Mouse (Mus musculus) liver, embryonic 11.5 days (tissue): ENCODE measurements around the gene Mms19. TPM values are rescaled to one million over a fixed set of nuclear protein-coding genes. Genes with fewer than 3 reads are reported as not detected.
A peak's percentile ranks its signal among the peaks of the same experiment; 100 is the strongest.

ENCODE experiments used
- ATAC-seq: fragments of 200-750 bp; cut with Nextera tagmentation; replicated peaks from 2 replicates; pipeline ENCODE4 v1.8.0; 2017; ENCODE audit warnings: moderate number of reproducible peaks, mild to moderate bottlenecking, moderate TSS enrichment, moderate library complexity; ENCODE audit not compliant: low FRiP score
- DNase-seq: peaks from one replicate; pipeline ENCODE4 v3.0.0-alpha.2; 2017; ENCODE audit warnings: low spot score
- H3K27ac ChIP-seq: fragments of 300-500 bp; sonication (generic); 2 replicates; pipeline ENCODE4 v1.5.1; 2014; ENCODE audit warnings: mild to moderate bottlenecking, low read depth, low read length, control low read depth
- H3K27me3 ChIP-seq: fragments of 300-500 bp; sonication (generic); replicated peaks from 2 replicates; pipeline ENCODE4 v1.6.1; 2014; ENCODE audit warnings: low read length, mixed read lengths; ENCODE audit not compliant: control insufficient read depth, insufficient read depth
- H3K36me3 ChIP-seq: fragments of 300-500 bp; sonication (generic); 2 replicates; pipeline ENCODE4 v1.6.1; 2014; ENCODE audit warnings: mild to moderate bottlenecking, low read length, moderate library complexity, mixed read lengths; ENCODE audit not compliant: control insufficient read depth, insufficient read depth
- H3K4me1 ChIP-seq: fragments of 300-500 bp; sonication (generic); replicated peaks from 2 replicates; pipeline ENCODE4 v1.6.1; 2014; ENCODE audit warnings: low read length, mixed read lengths; ENCODE audit not compliant: control insufficient read depth, insufficient read depth
- H3K4me2 ChIP-seq: fragments of 300-500 bp; sonication (generic); 2 replicates; pipeline ENCODE4 v1.6.1; 2014; ENCODE audit warnings: mild to moderate bottlenecking, control low read depth, moderate library complexity
- H3K4me3 ChIP-seq: fragments of 300-500 bp; sonication (generic); 2 replicates; pipeline ENCODE4 v1.5.1; 2014; ENCODE audit warnings: low read depth, low read length, control low read depth
- H3K9ac ChIP-seq: fragments of 300-500 bp; sonication (generic); 2 replicates; pipeline ENCODE4 v1.6.1; 2014; ENCODE audit warnings: low read depth, low read length, control low read depth
- H3K9me3 ChIP-seq: fragments of 300-500 bp; sonication (generic); 2 replicates; pipeline ENCODE4 v1.6.1; 2016; ENCODE audit warnings: low read length, inconsistent platforms, mixed read lengths; ENCODE audit not compliant: control insufficient read depth
- WGBS: fragments of 180-500 bp; shearing (Covaris S2); extraction: QIAGEN DNeasy Blood & Tissue Kit; methylation state at CpG from one replicate; pipeline ENCODE4 v1.1.7; 2014; 5-methylcytosine and 5-hydroxymethylcytosine counted together
- polyA plus RNA-seq: library from polyadenylated mRNA; unstranded; fragments of >200 nt; fragmentation: Nextera tagmentation; extraction: Ambion mirVana; gene quantifications from 2 replicates; pipeline ENCODE4 v1.2.1, GENCODE M21; 2014

Gene Mms19
- polyA plus RNA-seq, 1 experiment from 2014 or later, result 29.1 TPM

GRCm38 (mm10) chr19:41902848-41903593 is 77.9 kb downstream of the Mms19 start:
- DNase-seq, result no peak
- ATAC-seq, result no peak
- no peak overlapping the region for H3K4me3 ChIP-seq
- H3K9ac ChIP-seq, result no peak overlapping the region
- no peaks in the 10 kb centered on the region for H3K9me3 ChIP-seq
- peak overlapping the region; percentile 12 for H3K4me2 ChIP-seq
- no peaks in the 10 kb centered on the region for H3K36me3 ChIP-seq
- no peaks in the 10 kb centered on the region for H3K27me3 ChIP-seq
- H3K27ac ChIP-seq, result no peak overlapping the region
- peaks cover 32% of the 10 kb centered on the region for H3K4me1 ChIP-seq
- WGBS, result 45% methylated on average over 10 of the region's 10 CpGs

GRCm38 (mm10) chr19:41901696-41902095 is 79.3 kb downstream of the Mms19 start:
- ATAC-seq, result no peak
- no peaks in the 10 kb centered on the region for H3K36me3 ChIP-seq
- H3K4me2 ChIP-seq, result no peak overlapping the region
- peak overlapping the region; percentile 38; the same call in 1 of the 2 replicates for H3K27ac ChIP-seq
- no peak overlapping the region for H3K9ac ChIP-seq
- H3K4me3 ChIP-seq, result no peak overlapping the region
- H3K9me3 ChIP-seq, result no peaks in the 10 kb centered on the region
- 60% methylated on average over 2 of the region's 2 CpGs for WGBS
- peaks cover 21% of the 10 kb centered on the region for H3K4me1 ChIP-seq
- H3K27me3 ChIP-seq, result no peaks in the 10 kb centered on the region
- no peak for DNase-seq

- 50% methylated on average over 8 of the region's 8 CpGs for WGBS
Measured at GRCm38 (mm10) chr19:41900495-41901090, 80.4 kb downstream of the Mms19 start.

GRCm38 (mm10) chr19:41898860-41899259 is 82.1 kb downstream of the Mms19 start:
- ATAC-seq, result no peak
- no peaks in the 10 kb centered on the region for H3K36me3 ChIP-seq
- no peak overlapping the region for H3K4me2 ChIP-seq
- DNase-seq, result no peak
- 46% methylated on average over 4 of the region's 4 CpGs for WGBS
- no peak overlapping the region for H3K27ac ChIP-seq
- H3K4me3 ChIP-seq, result no peak overlapping the region
- no peaks in the 10 kb centered on the region for H3K27me3 ChIP-seq
- no peak overlapping the region for H3K9ac ChIP-seq
- peaks cover 14% of the 10 kb centered on the region for H3K4me1 ChIP-seq
- no peaks in the 10 kb centered on the region for H3K9me3 ChIP-seq

More at GRCm38 (mm10) chr19:41900495-41901090, 80.4 kb downstream of the Mms19 start:
- Histone ChIP-seq H3K9me3 (no peaks in the 10 kb centered on the region), H3K9ac (no peak overlapping the region), H3K36me3 (no peaks in the 10 kb centered on the region), H3K27ac (no peak overlapping the region), H3K4me2 (no peak overlapping the region), H3K4me3 (no peak overlapping the region), H3K4me1 (peaks cover 10% of the 10 kb centered on the region), H3K27me3 (no peaks in the 10 kb centered on the region)
- ATAC-seq (no peak), DNase-seq (no peak)

- 24% methylated on average over 18 of the region's 18 CpGs for WGBS
- H3K9ac ChIP-seq, result no peak overlapping the region
- H3K27ac ChIP-seq, result no peak overlapping the region
- no peak for DNase-seq
- H3K4me2 ChIP-seq, result peak overlapping the region; percentile 81
- no peaks in the 10 kb centered on the region for H3K27me3 ChIP-seq
- peaks cover 8% of the 10 kb centered on the region; the same call in 1 of the 2 replicates for H3K4me1 ChIP-seq
- peak overlapping the region; percentile 75 for H3K4me3 ChIP-seq
- H3K9me3 ChIP-seq, result no peaks in the 10 kb centered on the region
- ATAC-seq, result no peak; the same call in 1 of the 2 replicates
- H3K36me3 ChIP-seq, result no peaks in the 10 kb centered on the region
Measured at GRCm38 (mm10) chr19:41896319-41896711, 84.6 kb downstream of the Mms19 start.

GRCm38 (mm10) chr19:41895460-41896318 is 85.3 kb downstream of the Mms19 start, which contains the start of gene Rrp12:
Gene Rrp12, minus strand, starts transcription at chr19:41896173.
- under 1% methylated on average over 46 of the region's 46 CpGs for WGBS
- Histone ChIP-seq H3K9me3 (no peaks in the 10 kb centered on the region), H3K4me1 (peaks cover 8% of the 10 kb centered on the region; the same call in 1 of the 2 replicates), H3K27ac (0 out of 2 replicates have a peak within 1 kb of the TSS, but pooled peaks have one; percentile 3), H3K4me3 (peak within 1 kb of the TSS; percentile 75), H3K27me3 (no peaks in the 10 kb centered on the region), H3K36me3 (0 out of 2 replicates have a peak, but pooled peaks cover 4% of the 10 kb centered on the region), H3K4me2 (peak within 1 kb of the TSS; percentile 81), H3K9ac (peak within 1 kb of the TSS; percentile 56)
- peak; percentile 85 for ATAC-seq
- peak; percentile 75 for DNase-seq

- Histone ChIP-seq H3K4me1 (peaks cover 8% of the 10 kb centered on the region; the same call in 1 of the 2 replicates), H3K9ac (peak overlapping the region; percentile 56), H3K27me3 (no peaks in the 10 kb centered on the region), H3K4me3 (peak overlapping the region; percentile 75), H3K9me3 (no peaks in the 10 kb centered on the region), H3K36me3 (peaks cover 10% of the 10 kb centered on the region), H3K27ac (0 out of 2 replicates have a peak overlapping the region, but pooled peaks have one; percentile 3), H3K4me2 (peak overlapping the region; percentile 81)
- ATAC-seq (no peak), DNase-seq (no peak)
- WGBS, result 36% methylated on average over 7 of the region's 7 CpGs
Measured at GRCm38 (mm10) chr19:41894959-41895358, 86.0 kb downstream of the Mms19 start.
